Mouse (Mus musculus) frontal cortex, adult (tissue): ENCODE results near the gene Ttll10.

Source experiments
- ATAC-seq: cut with Nextera tagmentation; 2 replicates; pipeline ENCODE4 v1.9.2; 2017; ENCODE audit warnings: mild to moderate bottlenecking, moderate library complexity, mixed read lengths; ENCODE audit not compliant: low TSS enrichment

The Ttll10 gene

DNA sequence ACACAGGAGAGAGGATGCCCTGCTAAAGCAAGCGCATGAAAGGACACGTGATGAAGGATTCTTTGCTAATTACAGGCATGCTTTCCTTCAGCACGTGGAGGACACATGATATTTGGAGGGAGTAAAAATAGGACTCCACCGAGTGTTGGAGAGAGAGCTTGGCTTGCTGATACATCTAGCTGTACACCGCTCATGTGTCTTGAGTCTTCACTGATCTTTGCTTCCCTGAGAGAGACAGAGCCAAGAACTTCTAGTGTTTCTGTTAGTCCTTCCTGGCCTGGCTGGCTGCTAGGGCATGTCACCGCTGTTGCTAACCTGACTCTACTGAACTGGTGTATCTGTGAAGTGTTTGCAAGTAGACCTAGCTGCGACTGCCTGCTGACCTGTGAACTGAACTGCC lies 35.0 kb downstream of the Ttll10 start:
- no peak for ATAC-seq

DNA sequence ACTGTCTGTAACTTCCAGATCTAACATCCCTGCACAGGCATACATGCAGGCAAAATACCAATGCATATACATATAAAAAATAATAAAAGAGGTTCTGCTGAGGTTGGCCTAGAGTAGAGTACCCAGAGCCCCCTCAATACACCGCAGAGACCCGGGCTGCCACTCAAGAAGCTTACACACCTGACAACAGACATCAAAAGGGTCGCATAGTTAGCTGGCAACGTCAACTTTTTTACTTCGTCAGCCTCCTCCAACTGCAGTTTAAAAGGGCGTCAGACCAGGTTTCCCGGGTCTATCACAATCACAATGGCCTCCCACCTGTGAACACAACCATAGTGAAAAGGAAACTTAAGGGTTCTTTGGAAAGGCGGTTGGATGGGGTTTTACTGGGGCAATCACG lies 35.7 kb downstream of the Ttll10 start:
- no peak for ATAC-seq

DNA sequence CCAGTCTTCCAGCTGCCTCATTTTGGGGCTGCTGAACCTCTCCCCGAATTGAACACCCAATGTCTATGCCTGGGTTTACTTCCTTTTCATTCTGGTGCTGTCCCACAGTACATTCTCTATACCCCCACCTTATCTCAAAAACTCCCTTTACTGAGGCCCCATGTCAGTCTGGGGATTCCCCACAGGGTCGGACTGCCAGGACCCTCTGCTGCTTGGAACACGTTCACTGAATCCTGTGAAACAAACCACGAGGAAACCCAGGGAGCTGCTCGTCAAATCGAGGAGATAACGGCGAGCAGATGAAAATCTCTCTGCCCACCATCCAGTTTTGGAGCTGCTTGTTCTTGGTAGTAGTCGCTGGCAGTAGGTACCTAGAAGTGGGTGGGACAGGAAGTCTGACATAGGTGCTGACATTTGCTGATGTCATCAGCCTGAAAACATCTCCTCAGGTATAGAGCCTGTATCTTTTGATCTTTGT lies 37.2 kb downstream of the Ttll10 start:
- no peak for ATAC-seq

DNA sequence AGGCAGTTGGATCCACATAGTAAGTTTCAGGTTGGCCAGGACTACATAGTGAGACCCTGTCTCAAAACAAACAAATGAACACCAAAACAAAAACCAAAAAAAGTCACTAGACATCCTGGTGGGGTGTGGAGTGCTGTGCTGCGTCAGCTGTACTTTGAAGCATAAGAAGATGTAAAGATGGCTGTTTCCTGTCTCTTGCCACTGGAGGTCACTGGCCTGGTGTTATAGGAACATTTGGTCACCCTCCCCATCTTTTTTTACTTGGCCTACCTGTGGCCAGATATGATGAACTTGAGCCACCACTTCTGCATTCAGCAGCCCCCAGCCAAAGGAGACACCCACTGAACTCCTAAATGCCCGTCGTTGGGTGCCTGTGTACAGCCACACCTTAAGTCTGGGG lies 37.8 kb downstream of the Ttll10 start:
- ATAC-seq: no peak

DNA sequence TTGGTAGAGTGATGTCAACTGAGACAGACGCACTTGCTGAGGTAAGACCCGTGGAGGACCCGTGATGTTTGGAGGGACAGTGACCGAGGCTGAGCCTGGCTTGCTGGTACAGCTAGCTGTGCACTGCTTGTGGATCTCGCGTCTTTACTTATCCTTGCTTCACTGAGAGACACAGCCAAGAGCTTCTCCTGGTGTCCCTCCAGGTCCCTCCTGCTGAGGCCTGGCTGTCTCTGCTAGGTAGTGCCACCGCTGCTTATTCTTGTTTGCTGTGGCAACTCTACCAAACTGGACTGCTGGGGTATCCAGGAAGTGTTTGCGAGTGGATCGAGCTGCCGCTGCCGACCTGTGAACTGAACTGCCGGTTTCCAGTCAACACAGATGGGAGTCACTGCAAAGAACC lies 39.4 kb downstream of the Ttll10 start:
- no peak for ATAC-seq

DNA sequence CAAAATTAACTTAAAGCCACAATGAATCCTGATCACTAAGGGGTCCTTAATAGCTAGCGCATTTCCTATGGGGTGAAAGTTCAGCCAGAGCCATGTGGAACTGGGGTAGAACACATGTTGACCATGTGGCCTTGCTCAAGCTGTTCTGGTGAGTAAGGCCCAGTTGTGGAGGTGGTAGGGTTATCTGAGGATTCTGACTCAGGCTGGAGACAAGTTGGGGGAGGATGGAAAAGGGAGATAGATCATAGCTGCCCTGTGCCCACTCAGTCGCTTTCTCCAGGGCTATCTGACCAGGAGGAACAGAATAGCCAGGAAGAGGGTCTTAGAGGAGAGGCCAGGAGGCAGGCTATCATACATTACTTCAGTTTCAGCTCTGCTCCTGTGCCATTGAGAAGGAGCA lies 44.8 kb downstream of the Ttll10 start:
- no peak for ATAC-seq

DNA sequence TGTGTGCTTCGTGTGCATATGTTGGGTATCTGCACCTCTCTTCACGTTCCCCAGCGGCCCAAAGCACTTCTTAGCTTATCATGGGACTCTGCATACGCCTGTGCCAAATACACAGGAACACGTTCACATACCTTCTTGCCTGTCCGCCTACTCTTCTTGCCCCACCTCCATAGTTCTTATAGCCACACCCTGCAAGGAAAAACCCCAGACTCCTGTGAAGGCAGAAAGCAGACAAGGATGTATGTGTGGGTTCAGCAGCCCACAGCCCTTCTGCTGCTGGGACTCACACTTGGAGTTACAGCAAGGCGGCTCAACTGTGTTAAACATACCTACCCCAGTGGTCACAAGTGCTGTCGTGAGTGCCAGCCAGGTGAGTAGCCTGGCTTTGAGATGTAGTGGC lies 45.6 kb downstream of the Ttll10 start, which contains the start of gene Tnfrsf4:
Gene Tnfrsf4 (plus strand): TSS at position 207 of the 400 bp plus-strand sequence.
- ATAC-seq: peak; percentile 82

DNA sequence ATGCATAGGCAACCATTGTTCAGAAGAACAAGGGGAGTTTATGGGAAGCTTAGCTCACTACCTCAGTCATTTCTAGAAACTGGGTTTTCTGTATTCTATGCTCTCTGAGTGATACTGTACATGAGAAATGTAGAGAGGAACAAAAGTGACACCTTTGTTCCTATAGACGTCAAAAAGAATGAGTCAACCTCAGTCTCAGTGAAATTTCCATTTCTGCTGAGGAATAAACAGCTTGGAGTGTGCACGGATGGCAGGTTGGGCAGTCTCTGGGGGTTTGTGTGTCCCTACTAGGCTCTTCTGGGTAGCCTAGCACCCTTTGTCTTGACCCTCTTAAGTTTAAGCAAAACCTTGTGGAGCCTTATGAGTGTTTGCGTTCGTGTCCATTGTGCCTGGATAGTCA lies 50.8 kb downstream of the Ttll10 start:
- ATAC-seq: no peak

DNA sequence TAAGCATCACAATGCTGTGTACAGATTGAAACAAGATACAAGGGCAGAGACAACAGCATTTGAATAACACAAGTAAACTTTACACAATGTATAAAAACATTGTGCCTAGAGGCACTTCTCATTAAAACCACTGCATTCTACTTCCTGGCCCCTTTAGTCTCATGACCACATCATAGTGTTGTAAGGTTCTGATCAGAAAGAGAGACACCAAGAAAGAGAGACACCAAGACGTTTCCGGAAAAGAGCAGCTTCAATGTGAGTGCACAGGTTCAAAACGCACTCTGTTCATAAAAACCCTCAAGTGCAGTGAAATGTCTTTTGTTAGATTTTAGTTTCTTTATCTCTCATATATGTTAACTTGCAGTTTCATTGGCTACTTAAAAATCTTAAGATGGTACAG lies 55.1 kb downstream of the Ttll10 start:
- no peak for ATAC-seq

DNA sequence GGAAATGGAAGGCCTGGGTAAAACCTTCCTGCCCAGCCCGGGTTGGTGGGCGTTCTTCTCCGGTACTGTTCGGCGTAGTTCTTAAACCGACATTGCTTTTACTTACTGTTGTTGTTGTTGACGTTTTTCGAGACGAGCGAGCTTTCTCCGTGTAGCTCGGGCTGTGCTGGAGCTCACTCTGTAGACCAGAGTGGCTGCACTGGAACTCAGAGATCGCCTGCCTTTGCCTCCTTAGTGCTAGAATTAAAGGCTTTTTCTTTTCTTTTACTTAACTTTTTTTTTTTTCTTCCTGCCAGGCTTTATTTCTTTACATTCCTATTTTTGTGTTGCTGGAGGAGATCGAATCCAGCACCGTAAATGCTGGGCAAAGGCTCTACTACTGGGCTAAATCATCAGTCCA lies 65.6 kb downstream of the Ttll10 start:
- ATAC-seq: no peak

DNA sequence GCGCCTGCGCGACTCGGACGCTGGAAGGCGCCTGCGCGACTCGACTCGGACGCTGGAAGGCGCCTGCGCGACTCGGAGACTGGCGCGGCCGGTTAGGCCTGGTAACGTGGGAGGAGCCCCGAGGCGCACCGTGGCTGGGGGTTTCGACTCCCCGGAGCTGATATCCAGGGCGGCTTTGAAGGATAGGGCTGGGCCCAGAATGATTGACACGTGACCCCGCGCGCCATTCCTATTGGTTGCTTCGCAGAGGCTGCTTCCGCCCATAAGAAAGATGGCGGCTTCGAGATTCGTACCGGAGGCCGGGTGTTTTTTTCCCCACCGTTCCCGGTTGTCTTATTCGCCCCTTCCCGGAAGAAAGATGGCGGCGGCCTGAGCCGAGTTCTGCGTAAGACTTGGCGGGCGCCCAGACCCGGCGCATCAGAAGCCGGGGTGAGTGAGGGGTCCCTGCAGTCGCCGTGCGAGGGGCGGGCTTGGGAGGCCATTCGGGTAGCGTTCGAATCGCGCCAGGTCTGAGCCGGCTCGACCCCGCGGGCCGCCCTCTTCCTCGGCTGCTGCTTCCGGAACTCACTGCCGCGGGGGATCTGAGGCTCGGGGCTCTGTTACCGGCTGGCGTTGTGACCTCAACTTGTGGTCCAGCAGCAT lies 66.2 kb downstream of the Ttll10 start:
- ATAC-seq: peak; percentile 82

DNA sequence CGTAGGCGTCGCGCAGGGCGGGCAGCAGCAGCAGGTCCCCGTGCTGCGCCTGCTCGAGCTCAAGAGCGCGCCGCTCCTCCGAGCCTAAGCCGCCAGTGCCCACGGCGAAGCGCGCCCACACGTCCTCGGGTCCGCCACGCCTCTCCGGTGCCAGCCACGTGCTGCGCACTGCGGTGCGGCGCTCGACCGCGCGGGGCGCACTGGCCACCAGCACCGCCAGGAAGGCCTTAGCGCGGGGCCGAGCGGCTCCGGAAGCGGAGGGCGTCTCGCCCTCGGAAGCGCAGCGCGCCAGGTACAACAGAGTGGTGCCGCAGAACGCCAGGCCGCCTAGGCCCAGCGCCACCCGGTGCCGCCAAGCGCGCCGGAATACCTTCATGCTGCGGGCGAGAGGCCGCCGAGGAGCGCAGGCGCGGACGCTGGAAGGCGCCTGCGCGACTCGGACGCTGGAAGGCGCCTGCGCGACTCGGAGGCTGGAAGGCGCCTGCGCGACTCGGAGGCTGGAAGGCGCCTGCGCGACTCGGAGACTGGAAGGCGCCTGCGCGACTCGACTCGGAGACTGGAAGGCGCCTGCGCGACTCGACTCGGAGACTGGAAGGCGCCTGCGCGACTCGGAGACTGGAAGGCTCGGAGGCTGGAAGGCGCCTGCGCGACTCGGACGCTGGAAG lies 66.8 kb downstream of the Ttll10 start, which contains the start of the genes B3galt6 and Sdf4:
Gene B3galt6 (minus strand): TSS at position 409 of the 665 bp plus-strand sequence.
Gene Sdf4 (plus strand): TSS at position 632 of the 665 bp plus-strand sequence.
- ATAC-seq: peak; percentile 79

DNA sequence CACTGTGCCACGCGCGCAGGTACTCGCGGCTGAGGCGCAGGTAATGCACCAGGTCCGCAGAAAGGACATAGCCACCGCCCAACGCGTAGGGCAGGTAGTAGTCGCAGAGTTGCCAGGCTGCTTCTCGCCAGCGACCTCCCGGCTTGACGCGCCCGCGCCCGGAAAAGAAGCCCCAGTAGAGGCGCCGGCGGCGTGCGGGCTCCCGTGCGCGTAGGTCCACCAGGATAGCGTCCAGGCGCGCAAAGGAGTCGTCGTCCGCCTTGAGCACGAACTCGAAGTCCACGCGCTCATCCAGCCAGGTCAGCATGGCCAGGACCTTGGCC lies 67.3 kb downstream of the Ttll10 start:
- peak; percentile 8; the same call in 1 of the 2 replicates for ATAC-seq

DNA sequence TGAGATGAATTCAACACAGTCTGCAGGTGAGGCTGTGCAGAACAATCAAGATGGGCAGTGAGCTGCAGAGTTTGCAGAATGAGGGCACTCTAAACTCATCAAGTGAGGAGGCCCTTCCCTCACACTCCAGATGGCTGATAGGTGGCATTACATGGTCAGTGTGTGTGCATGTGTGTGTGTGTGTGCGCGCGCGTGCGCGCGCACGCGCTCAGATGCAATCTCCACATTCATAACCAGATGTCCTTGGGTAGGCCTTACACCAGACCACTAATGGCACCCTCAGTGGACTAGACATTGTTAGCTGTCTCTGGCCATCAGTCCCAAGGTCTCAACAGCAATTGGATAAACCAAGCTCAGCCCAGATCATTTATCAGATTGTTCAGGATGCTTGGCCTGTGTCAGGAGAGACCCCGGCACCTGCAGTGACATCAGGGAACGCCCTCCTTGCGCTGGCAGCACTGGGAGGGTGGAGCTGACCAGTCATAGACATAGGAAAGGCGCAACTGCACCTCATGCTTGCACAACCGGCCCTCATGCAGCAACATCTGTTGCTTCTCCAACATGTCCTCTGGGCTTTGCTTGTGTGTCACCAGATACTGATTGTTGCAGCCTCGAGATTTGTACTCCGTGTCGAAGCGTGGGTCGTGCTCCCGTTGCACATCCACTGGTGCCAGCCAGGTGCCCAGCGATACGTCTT lies 67.9 kb downstream of the Ttll10 start:
- no peak for ATAC-seq
